Mouse (Mus musculus): Measurements from ENCODE around the gene Atxn1.

GRCm38 (mm10) chr13:45829341-45829936, 135.4 kb downstream of the Atxn1 start:
- TF ChIP-seq CTCF (IDR thresholded peaks at IDR 0.05; ENCODE audit: low read depth, low read length) (no peak), GATA1 (IDR thresholded peaks at IDR 0.05; ENCODE audit: borderline replicate concordance, low read length) (no peak), POLR2AphosphoS5 (IDR thresholded peaks at IDR 0.05; ENCODE audit: insufficient replicate concordance, low read depth, low read length) (no peak), GATA2 (IDR thresholded peaks at IDR 0.05; ENCODE audit: borderline replicate concordance, low read depth, low read length) (no peak), TAL1 (conservative IDR thresholded peaks at IDR 0.05; ENCODE audit: low read depth, low read length) (no peak)
